Mouse (Mus musculus) megakaryocyte, embryonic 14.5 days (primary cell): ENCODE measurements at regions not wholly inside any gene's neighbourhood (a gene's known extent, or its start where the extent isn't known, plus 50 kb on each side); places are given as distances from the start of the nearest gene placed in this dataset.

Experiments
- H3K27me3 ChIP-seq: replicated peaks from 2 replicates; pipeline ENCODE3; 2012; ENCODE audit warnings: inconsistent platforms
- H3K36me3 ChIP-seq: replicated peaks from 2 replicates; pipeline ENCODE3; 2012; ENCODE audit warnings: low read length, inconsistent platforms, mixed read lengths
- H3K4me1 ChIP-seq: 2 replicates; pipeline ENCODE4 v1.6.1; 2012; ENCODE audit warnings: inconsistent platforms
- H3K4me3 ChIP-seq: replicated peaks from 2 replicates; pipeline ENCODE3; 2012; ENCODE audit warnings: moderate library complexity, mild to moderate bottlenecking, inconsistent platforms
- H3K9me3 ChIP-seq: 2 replicates; pipeline ENCODE4 v1.6.1; 2012; ENCODE audit warnings: inconsistent platforms
- FLI1 ChIP-seq: IDR thresholded peaks from 2 replicates; pipeline ENCODE4 v1.6.1; 2012; ENCODE audit warnings: low read length, inconsistent platforms, mixed read lengths
- GATA1 ChIP-seq: IDR thresholded peaks from 3 replicates; pipeline ENCODE4 v1.6.1; 2012; ENCODE audit warnings: mixed read lengths, low read length, inconsistent platforms, borderline replicate concordance

- Histone ChIP-seq H3K4me3 (no peak overlapping the region), H3K9me3 (peaks cover 63% of the 10 kb centered on the region), H3K27me3 (no peaks in the 10 kb centered on the region), H3K36me3 (no peaks in the 10 kb centered on the region), H3K4me1 (no peaks in the 10 kb centered on the region)
- TF ChIP-seq GATA1 (no peak), FLI1 (no peak)
These were observed 468.0 kb downstream of the Zfp536 start for GRCm38 (mm10) chr7:37305463-37305862.

- Histone ChIP-seq H3K9me3 (peaks cover 59% of the 10 kb centered on the region), H3K27me3 (no peaks in the 10 kb centered on the region), H3K4me3 (no peak overlapping the region), H3K4me1 (no peaks in the 10 kb centered on the region), H3K36me3 (no peaks in the 10 kb centered on the region)
- TF ChIP-seq GATA1 (no peak), FLI1 (no peak)
These were observed 466.2 kb downstream of the Zfp536 start for GRCm38 (mm10) chr7:37307191-37307590.

DNA sequence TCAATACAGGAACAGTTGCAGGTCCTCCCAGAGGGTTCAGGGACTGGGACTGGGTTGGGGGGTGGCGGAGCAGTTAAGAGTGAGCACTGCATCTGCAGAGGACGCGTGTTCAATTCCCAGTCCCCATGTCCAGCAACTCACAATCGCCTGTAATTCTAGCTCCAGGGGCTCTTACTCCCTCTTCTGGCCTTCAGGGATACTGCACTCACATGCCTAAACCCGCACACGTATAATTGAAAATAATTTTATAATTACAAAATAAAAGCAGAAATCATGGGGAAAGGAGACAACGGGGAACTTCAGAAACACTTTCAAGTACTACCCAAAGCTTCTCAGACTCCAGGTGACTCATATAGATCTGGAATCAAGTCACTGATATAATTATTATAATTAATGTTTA lies 448.8 kb downstream of the Zfp536 start:
- Histone ChIP-seq H3K9me3 (peaks cover 32% of the 10 kb centered on the region), H3K4me1 (no peaks in the 10 kb centered on the region), H3K27me3 (no peaks in the 10 kb centered on the region), H3K36me3 (no peaks in the 10 kb centered on the region), H3K4me3 (no peak overlapping the region)
- no peak for TF ChIP-seq FLI1
- TF ChIP-seq GATA1 = no peak

GRCm38 (mm10) chr7:37333451-37333850 lies 440.0 kb downstream of the Zfp536 start:
- Histone ChIP-seq H3K9me3 (peaks cover 15% of the 10 kb centered on the region), H3K4me3 (no peak overlapping the region), H3K4me1 (no peaks in the 10 kb centered on the region), H3K36me3 (no peaks in the 10 kb centered on the region), H3K27me3 (peaks cover 8% of the 10 kb centered on the region)
- no peak for TF ChIP-seq GATA1
- TF ChIP-seq FLI1 = no peak

GRCm38 (mm10) chr7:37335212-37335611 lies 438.2 kb downstream of the Zfp536 start:
- Histone ChIP-seq H3K9me3 (peaks cover 9% of the 10 kb centered on the region; the same call in 1 of the 2 replicates), H3K27me3 (peaks cover 8% of the 10 kb centered on the region), H3K4me3 (no peak overlapping the region), H3K4me1 (no peaks in the 10 kb centered on the region), H3K36me3 (no peaks in the 10 kb centered on the region)
- TF ChIP-seq GATA1 (no peak), FLI1 (no peak)

GRCm38 (mm10) chr7:37336171-37336850 lies 437.1 kb downstream of the Zfp536 start:
- H3K4me3 ChIP-seq = no peak overlapping the region
- no peaks in the 10 kb centered on the region for H3K36me3 ChIP-seq
- H3K27me3 ChIP-seq = peaks cover 8% of the 10 kb centered on the region
- peaks cover 4% of the 10 kb centered on the region; the same call in 1 of the 2 replicates for H3K9me3 ChIP-seq
- H3K4me1 ChIP-seq = no peaks in the 10 kb centered on the region
- TF ChIP-seq FLI1 = no peak
- TF ChIP-seq GATA1 = no peak

- Histone ChIP-seq H3K4me3 (no peak overlapping the region), H3K36me3 (no peaks in the 10 kb centered on the region), H3K4me1 (no peaks in the 10 kb centered on the region), H3K27me3 (peaks cover 8% of the 10 kb centered on the region), H3K9me3 (peaks cover 1% of the 10 kb centered on the region; the same call in 1 of the 2 replicates)
- TF ChIP-seq FLI1 = no peak
- TF ChIP-seq GATA1 = no peak
These were observed 436.4 kb downstream of the Zfp536 start for GRCm38 (mm10) chr7:37336851-37337531.

GRCm38 (mm10) chr7:37337616-37338015 lies 435.8 kb downstream of the Zfp536 start:
- H3K4me3 ChIP-seq = no peak overlapping the region
- no peaks in the 10 kb centered on the region for H3K36me3 ChIP-seq
- TF ChIP-seq FLI1 = no peak
- TF ChIP-seq GATA1 = no peak
- H3K27me3 ChIP-seq = peaks cover 8% of the 10 kb centered on the region
- no peaks in the 10 kb centered on the region for H3K9me3 ChIP-seq
- H3K4me1 ChIP-seq = no peaks in the 10 kb centered on the region

DNA sequence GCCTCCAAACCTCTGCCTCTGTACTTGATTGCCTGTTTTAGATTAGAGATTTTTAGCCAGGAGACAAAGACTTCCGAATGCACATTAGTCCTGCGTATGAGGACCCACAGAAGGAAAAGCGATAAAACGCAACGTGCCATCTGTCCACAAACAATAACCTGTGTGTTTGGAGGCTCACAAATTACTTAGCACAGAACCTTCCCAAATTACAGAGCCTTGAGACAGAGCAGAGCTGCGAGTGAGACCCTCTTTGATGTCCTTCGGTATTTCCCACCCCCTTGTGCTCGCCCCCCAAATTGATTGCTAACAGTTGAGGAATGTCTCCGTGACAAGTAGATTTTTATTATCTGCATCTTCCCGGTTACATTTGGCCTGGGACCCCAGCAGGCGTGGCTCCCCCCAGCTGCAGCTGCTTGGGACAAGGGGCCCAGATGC lies 435.4 kb downstream of the Zfp536 start:
- no peak overlapping the region for H3K4me3 ChIP-seq
- H3K4me1 ChIP-seq = no peaks in the 10 kb centered on the region

DNA sequence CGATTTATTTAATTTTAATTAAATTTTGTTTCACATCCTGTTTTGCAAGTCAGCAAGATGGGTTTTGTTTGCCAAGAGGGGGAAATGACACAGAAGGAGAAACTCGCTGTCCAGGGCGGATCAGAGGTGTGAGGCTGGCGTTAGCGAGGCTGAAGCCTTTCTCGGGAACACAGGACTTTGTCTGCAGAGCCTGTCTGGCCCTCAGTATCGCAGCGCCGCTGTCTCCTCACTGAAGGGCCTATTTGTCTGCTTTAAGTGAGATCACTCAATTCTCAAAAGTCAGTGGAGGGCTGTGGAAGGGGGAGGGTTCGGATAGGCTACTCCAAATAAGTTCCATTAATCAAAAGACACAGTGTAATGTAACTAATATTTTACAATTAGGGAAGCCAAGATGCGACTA lies 430.8 kb downstream of the Zfp536 start:
- Histone ChIP-seq H3K36me3 (no peaks in the 10 kb centered on the region), H3K4me3 (no peak overlapping the region), H3K9me3 (no peaks in the 10 kb centered on the region), H3K4me1 (no peaks in the 10 kb centered on the region), H3K27me3 (peaks cover 2% of the 10 kb centered on the region)
- no peak for TF ChIP-seq FLI1

More for the DNA sequence above, 435.4 kb downstream of the Zfp536 start:
- no peaks in the 10 kb centered on the region for H3K36me3 ChIP-seq
- peaks cover 8% of the 10 kb centered on the region for H3K27me3 ChIP-seq
- H3K9me3 ChIP-seq = no peaks in the 10 kb centered on the region
- TF ChIP-seq GATA1 (no peak), FLI1 (no peak)
